Mouse (Mus musculus) neural tube, embryonic 14.5 days (tissue): ENCODE data around the gene Galntl6. TPM values are rescaled to one million over a fixed set of nuclear protein-coding genes. Genes with fewer than 3 reads are reported as not detected.

Experiments used
- ATAC-seq: fragments of 200-750 bp; cut with Nextera tagmentation; 2 replicates; pipeline ENCODE4 v1.8.0; 2017; ENCODE audit warnings: low read depth, mild to moderate bottlenecking, moderate TSS enrichment, moderate library complexity
- H3K27ac ChIP-seq: fragments of 300-500 bp; sonication (generic); 2 replicates; pipeline ENCODE4 v1.5.1; 2014; ENCODE audit warnings: low read depth, mild to moderate bottlenecking, control low read depth, low read length, moderate library complexity, mixed read lengths
- H3K27me3 ChIP-seq: fragments of 300-500 bp; sonication (generic); 2 replicates; pipeline ENCODE4 v1.6.1; 2014; ENCODE audit warnings: low read length; ENCODE audit not compliant: control insufficient read depth, insufficient read depth
- H3K36me3 ChIP-seq: fragments of 300-500 bp; sonication (generic); 2 replicates; pipeline ENCODE4 v1.6.1; 2014; ENCODE audit warnings: low read length, mixed read lengths; ENCODE audit not compliant: control insufficient read depth, insufficient read depth
- H3K4me1 ChIP-seq: fragments of 300-500 bp; sonication (generic); 2 replicates; pipeline ENCODE4 v1.6.1; 2014; ENCODE audit warnings: low read length; ENCODE audit not compliant: control insufficient read depth, insufficient read depth
- H3K4me2 ChIP-seq: fragments of 300-500 bp; sonication (generic); 2 replicates; pipeline ENCODE4 v1.6.1; 2014; ENCODE audit warnings: mild to moderate bottlenecking, low read depth, low read length, control low read depth
- H3K4me3 ChIP-seq: fragments of 300-500 bp; sonication (generic); 2 replicates; pipeline ENCODE4 v1.5.1; 2014; ENCODE audit warnings: low read depth, low read length, control low read depth, mixed read lengths
- H3K9ac ChIP-seq: fragments of 300-500 bp; sonication (generic); replicated peaks from 2 replicates; pipeline ENCODE4 v1.6.1; 2014; ENCODE audit warnings: low read depth, mild to moderate bottlenecking, control low read depth, low read length, mixed read lengths
- H3K9me3 ChIP-seq: fragments of 300-500 bp; sonication (generic); 2 replicates; pipeline ENCODE4 v1.6.1; 2016; ENCODE audit warnings: low read length; ENCODE audit not compliant: control insufficient read depth
- WGBS: fragments of 180-500 bp; shearing (Covaris S2); extraction: QIAGEN DNeasy Blood & Tissue Kit; methylation state at CpG from one replicate; pipeline ENCODE4 v1.1.7; 2014; 5-methylcytosine and 5-hydroxymethylcytosine counted together
- polyA plus RNA-seq: library from polyadenylated mRNA; unstranded; fragments of >200 nt; fragmentation: Nextera tagmentation; extraction: Ambion mirVana; gene quantifications from 2 replicates; pipeline ENCODE4 v1.2.1, GENCODE M21; 2014

The Galntl6 gene
- polyA plus RNA-seq, 1 experiment from 2014 or later: 26.4 TPM

DNA sequence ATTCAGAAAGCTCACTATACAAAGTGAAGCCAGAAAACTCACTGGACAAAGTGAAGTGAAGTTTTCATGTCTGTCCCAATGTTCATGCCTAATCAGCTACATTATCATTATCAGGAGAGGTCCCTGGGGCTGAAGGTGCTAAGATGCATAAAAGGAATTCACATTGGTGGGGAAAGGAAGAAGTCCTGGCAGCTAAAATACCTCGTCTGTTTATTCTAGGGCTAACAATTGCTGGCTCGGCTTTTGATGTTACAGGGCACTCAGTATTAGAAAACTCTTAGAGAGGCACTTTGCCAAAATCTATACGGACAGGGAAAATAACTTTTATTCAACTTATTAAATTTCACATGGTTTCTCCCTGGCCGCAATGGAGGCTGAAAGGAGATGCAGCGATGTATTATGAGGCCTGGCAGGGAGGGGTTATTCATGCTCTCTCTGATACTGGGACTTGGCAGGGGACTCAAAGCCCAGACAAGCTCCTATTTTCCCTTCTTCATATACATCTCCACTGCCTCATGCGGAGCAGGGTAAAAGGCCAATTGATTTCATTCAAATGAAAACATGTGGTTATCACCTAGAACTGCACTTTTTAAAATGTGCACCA lies 234.5 kb downstream of the Galntl6 start:
- H3K27ac ChIP-seq: no peak overlapping the region
- H3K27me3 ChIP-seq: no peaks in the 10 kb centered on the region
- no peaks in the 10 kb centered on the region for H3K36me3 ChIP-seq
- WGBS: 26% methylated on average over 6 of the region's 6 CpGs
- H3K9ac ChIP-seq: no peak overlapping the region
- no peaks in the 10 kb centered on the region for H3K4me1 ChIP-seq
- no peak for ATAC-seq
- no peaks in the 10 kb centered on the region for H3K9me3 ChIP-seq
- no peak overlapping the region for H3K4me2 ChIP-seq
- no peak overlapping the region for H3K4me3 ChIP-seq

GRCm38 (mm10) chr8:58669075-58669474 lies 243.4 kb downstream of the Galntl6 start:
- 78% methylated on average over 2 of the region's 2 CpGs for WGBS
- H3K36me3 ChIP-seq: no peaks in the 10 kb centered on the region
- no peak for ATAC-seq

DNA sequence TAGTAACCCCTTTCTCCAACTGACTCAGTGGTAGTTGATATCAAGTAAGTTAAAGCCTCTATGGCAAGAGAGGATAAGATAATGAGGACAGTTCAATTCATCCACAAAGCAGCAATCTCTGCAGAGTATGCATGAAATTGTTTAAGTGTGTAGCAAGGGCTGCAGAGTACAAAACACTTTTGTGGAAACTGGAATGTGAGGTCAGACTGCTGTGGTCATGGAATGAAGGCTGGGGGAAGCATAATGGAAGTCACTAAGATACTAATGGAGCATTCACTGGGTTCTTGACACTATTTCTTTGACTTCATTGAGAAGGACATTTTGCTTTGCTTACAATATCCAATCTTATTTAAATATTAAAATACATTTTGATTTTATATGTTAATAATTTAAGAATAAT lies 252.4 kb downstream of the Galntl6 start:
- H3K4me3 ChIP-seq: no peak overlapping the region
- H3K9ac ChIP-seq: no peak overlapping the region
- no peak for ATAC-seq
- H3K4me1 ChIP-seq: no peaks in the 10 kb centered on the region
- no peaks in the 10 kb centered on the region for H3K27me3 ChIP-seq
- no peaks in the 10 kb centered on the region for H3K36me3 ChIP-seq
- H3K27ac ChIP-seq: no peak overlapping the region
- H3K9me3 ChIP-seq: no peaks in the 10 kb centered on the region
- no peak overlapping the region for H3K4me2 ChIP-seq

More at GRCm38 (mm10) chr8:58669075-58669474, 243.4 kb downstream of the Galntl6 start:
- Histone ChIP-seq H3K27me3 (no peaks in the 10 kb centered on the region), H3K9me3 (no peaks in the 10 kb centered on the region), H3K4me2 (no peak overlapping the region), H3K4me1 (no peaks in the 10 kb centered on the region), H3K27ac (no peak overlapping the region), H3K4me3 (no peak overlapping the region), H3K9ac (no peak overlapping the region)

GRCm38 (mm10) chr8:58655631-58656030 lies 256.8 kb downstream of the Galntl6 start:
- Histone ChIP-seq H3K9me3 (no peaks in the 10 kb centered on the region), H3K36me3 (no peaks in the 10 kb centered on the region), H3K9ac (no peak overlapping the region), H3K4me2 (no peak overlapping the region), H3K27me3 (no peaks in the 10 kb centered on the region), H3K27ac (no peak overlapping the region), H3K4me3 (no peak overlapping the region), H3K4me1 (no peaks in the 10 kb centered on the region)
- 86% methylated on average over 4 of the region's 4 CpGs for WGBS
- ATAC-seq: no peak

DNA sequence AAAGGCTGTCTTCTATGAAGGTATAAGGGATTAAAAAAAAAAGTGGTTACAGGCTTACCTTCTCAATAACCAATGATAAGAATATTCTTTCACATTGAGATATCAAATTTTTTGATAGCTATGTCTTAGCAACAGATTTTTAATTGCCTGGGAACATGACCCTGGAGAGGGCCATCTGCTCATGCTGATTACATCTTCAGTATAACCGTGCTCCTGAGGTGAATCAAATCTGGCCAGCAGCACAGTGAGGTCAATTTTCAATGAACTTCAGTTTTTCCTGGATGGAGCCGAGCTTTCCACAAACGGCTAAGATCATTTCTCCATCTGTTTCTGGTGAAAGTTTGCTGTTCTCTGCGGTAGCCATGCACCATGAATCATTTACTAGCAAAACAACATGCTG lies 306.0 kb downstream of the Galntl6 start:
- 56% methylated on average over 4 of the region's 4 CpGs for WGBS
- Histone ChIP-seq H3K36me3 (no peaks in the 10 kb centered on the region), H3K4me3 (no peak overlapping the region), H3K4me2 (no peak overlapping the region), H3K27me3 (no peaks in the 10 kb centered on the region), H3K4me1 (no peaks in the 10 kb centered on the region), H3K27ac (no peak overlapping the region), H3K9ac (no peak overlapping the region), H3K9me3 (no peaks in the 10 kb centered on the region)
- no peak for ATAC-seq

- Histone ChIP-seq H3K27me3 (no peaks in the 10 kb centered on the region), H3K4me2 (no peak overlapping the region), H3K27ac (no peak overlapping the region), H3K9ac (no peak overlapping the region), H3K9me3 (no peaks in the 10 kb centered on the region), H3K4me1 (no peaks in the 10 kb centered on the region), H3K4me3 (no peak overlapping the region), H3K36me3 (no peaks in the 10 kb centered on the region)
- 80% methylated on average over 4 of the region's 4 CpGs for WGBS
- ATAC-seq: no peak
These were observed 307.7 kb downstream of the Galntl6 start for GRCm38 (mm10) chr8:58604751-58605150.

GRCm38 (mm10) chr8:58597834-58598233 lies 314.6 kb downstream of the Galntl6 start:
- H3K4me1 ChIP-seq: no peaks in the 10 kb centered on the region
- H3K36me3 ChIP-seq: no peaks in the 10 kb centered on the region
- no peaks in the 10 kb centered on the region for H3K9me3 ChIP-seq
- H3K4me3 ChIP-seq: no peak overlapping the region
- no peak overlapping the region for H3K9ac ChIP-seq
- H3K4me2 ChIP-seq: no peak overlapping the region
- 83% methylated on average over 6 of the region's 6 CpGs for WGBS
- ATAC-seq: no peak
- no peak overlapping the region for H3K27ac ChIP-seq
- H3K27me3 ChIP-seq: no peaks in the 10 kb centered on the region

- 85% methylated on average over 1 of the region's 1 CpGs for WGBS
- no peaks in the 10 kb centered on the region for H3K27me3 ChIP-seq
- H3K9ac ChIP-seq: no peak overlapping the region
- no peaks in the 10 kb centered on the region for H3K9me3 ChIP-seq
- no peak overlapping the region for H3K27ac ChIP-seq
- no peak overlapping the region for H3K4me3 ChIP-seq
- no peak overlapping the region for H3K4me2 ChIP-seq
- no peaks in the 10 kb centered on the region for H3K36me3 ChIP-seq
- ATAC-seq: no peak
- no peaks in the 10 kb centered on the region for H3K4me1 ChIP-seq
These were observed 337.1 kb downstream of the Galntl6 start for GRCm38 (mm10) chr8:58575346-58575745.

DNA sequence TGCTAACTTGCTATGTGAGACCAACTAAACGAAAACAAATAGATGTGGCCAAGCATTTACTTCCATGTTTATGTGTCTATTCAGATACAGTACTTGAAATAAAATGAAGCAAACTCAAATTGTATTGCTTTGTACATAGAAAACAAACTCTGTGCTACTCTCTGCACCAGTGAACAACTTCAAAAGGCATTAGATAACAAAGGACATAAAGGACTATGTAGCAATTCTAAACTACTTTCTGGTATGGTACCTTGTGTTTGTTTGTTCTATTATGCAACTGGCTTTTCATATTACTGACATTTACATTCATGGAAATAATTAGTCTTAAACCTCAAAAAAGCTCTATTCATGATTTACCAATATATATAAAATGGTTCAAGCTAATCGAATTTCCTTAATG lies 344.4 kb downstream of the Galntl6 start:
- no peak for ATAC-seq
- Histone ChIP-seq H3K36me3 (no peaks in the 10 kb centered on the region), H3K4me3 (no peak overlapping the region), H3K9me3 (no peaks in the 10 kb centered on the region), H3K27ac (no peak overlapping the region), H3K4me2 (no peak overlapping the region), H3K27me3 (no peaks in the 10 kb centered on the region), H3K4me1 (no peaks in the 10 kb centered on the region), H3K9ac (no peak overlapping the region)
- 70% methylated on average over 2 of the region's 2 CpGs for WGBS
